Mouse (Mus musculus): ENCODE data around the gene Cenps. TPM values are rescaled to one million over a fixed set of nuclear protein-coding genes. Genes with fewer than 3 reads are reported as not detected.
"Not testable (repeated sequence)": the region's sequence is repeated elsewhere in the genome, so short reads cannot be mapped to it uniquely, and the experiment has no call there.

Gene Cenps
- polyA plus RNA-seq, 1 experiment from 2014 or later: 24.9 TPM

- ATAC-seq: no peak
- no peaks in the 10 kb centered on the region for H3K9me3 ChIP-seq (ENCODE audit: control insufficient read depth, low read length)
- H3K27me3 ChIP-seq (replicated peaks; ENCODE audit: control insufficient read depth, insufficient read depth, low read length): no peaks in the 10 kb centered on the region
- no peak overlapping the region for H3K4me3 ChIP-seq (replicated peaks; ENCODE audit: low read length)
- WGBS: 90% methylated on average over 21 of the region's 21 CpGs
- H3K4me2 ChIP-seq (ENCODE audit: low read length): no peak overlapping the region
- H3K4me1 ChIP-seq (replicated peaks; ENCODE audit: control insufficient read depth, insufficient read depth, low read length): peaks cover 7% of the 10 kb centered on the region
- H3K27ac ChIP-seq (ENCODE audit: low read length): no peak overlapping the region
- H3K9ac ChIP-seq (replicated peaks; ENCODE audit: low read depth, low read length): 0 out of 2 replicates have a peak overlapping the region, but pooled peaks have one; percentile 3
- H3K36me3 ChIP-seq (ENCODE audit: control insufficient read depth, insufficient read depth): peaks cover 2% of the 10 kb centered on the region; the same call in 1 of the 2 replicates
Measured at GRCm38 (mm10) chr4:149131789-149132565, 5.5 kb downstream of the Cenps start.

- Histone ChIP-seq H3K36me3 (ENCODE audit: control insufficient read depth, insufficient read depth) (peaks cover 2% of the 10 kb centered on the region; the same call in 1 of the 2 replicates), H3K4me3 (replicated peaks; ENCODE audit: low read length) (no peak overlapping the region), H3K4me2 (ENCODE audit: low read length) (no peak overlapping the region), H3K9ac (replicated peaks; ENCODE audit: low read depth, low read length) (no peak overlapping the region), H3K27me3 (replicated peaks; ENCODE audit: control insufficient read depth, insufficient read depth, low read length) (no peaks in the 10 kb centered on the region), H3K4me1 (replicated peaks; ENCODE audit: control insufficient read depth, insufficient read depth, low read length) (peaks cover under 1% of the 10 kb centered on the region; the same call in 1 of the 2 replicates), H3K27ac (ENCODE audit: low read length) (no peak overlapping the region), H3K9me3 (ENCODE audit: control insufficient read depth, low read length) (no peaks in the 10 kb centered on the region)
- ATAC-seq: no peak
- WGBS: 89% methylated on average over 23 of the region's 23 CpGs
Measured at GRCm38 (mm10) chr4:149131021-149131752, 6.2 kb downstream of the Cenps start.

GRCm38 (mm10) chr4:149128467-149128866 lies 9.0 kb downstream of the Cenps start:
- H3K9ac ChIP-seq (replicated peaks; ENCODE audit: low read depth, low read length): no peak overlapping the region
- H3K4me1 ChIP-seq (replicated peaks; ENCODE audit: control insufficient read depth, insufficient read depth, low read length): no peaks in the 10 kb centered on the region
- peaks cover 2% of the 10 kb centered on the region; the same call in 1 of the 2 replicates for H3K36me3 ChIP-seq (ENCODE audit: control insufficient read depth, insufficient read depth)
- ATAC-seq: no peak
- no peak overlapping the region for H3K27ac ChIP-seq (ENCODE audit: low read length)
- 87% methylated on average over 18 of the region's 18 CpGs for WGBS
- no peaks in the 10 kb centered on the region for H3K27me3 ChIP-seq (replicated peaks; ENCODE audit: control insufficient read depth, insufficient read depth, low read length)
- H3K4me2 ChIP-seq (ENCODE audit: low read length): no peak overlapping the region
- H3K9me3 ChIP-seq (ENCODE audit: control insufficient read depth, low read length): no peaks in the 10 kb centered on the region
- H3K4me3 ChIP-seq (replicated peaks; ENCODE audit: low read length): no peak overlapping the region

GRCm38 (mm10) chr4:149126663-149127062 lies 10.8 kb downstream of the Cenps start, which contains the start of gene Cort:
Gene Cort (minus strand): TSS chr4:149126763.
- H3K27me3 ChIP-seq (replicated peaks; ENCODE audit: control insufficient read depth, insufficient read depth, low read length): no peaks in the 10 kb centered on the region
- no peak within 1 kb of the TSS for H3K27ac ChIP-seq (ENCODE audit: low read length)
- H3K4me1 ChIP-seq (replicated peaks; ENCODE audit: control insufficient read depth, insufficient read depth, low read length): no peaks in the 10 kb centered on the region
- H3K9ac ChIP-seq (replicated peaks; ENCODE audit: low read depth, low read length): no peak within 1 kb of the TSS
- 73% methylated on average over 11 of the region's 11 CpGs for WGBS
- H3K4me2 ChIP-seq (ENCODE audit: low read length): no peak within 1 kb of the TSS
- ATAC-seq: no peak
- no peaks in the 10 kb centered on the region for H3K9me3 ChIP-seq (ENCODE audit: control insufficient read depth, low read length)
- peaks cover 2% of the 10 kb centered on the region; the same call in 1 of the 2 replicates for H3K36me3 ChIP-seq (ENCODE audit: control insufficient read depth, insufficient read depth)
- H3K4me3 ChIP-seq (replicated peaks; ENCODE audit: low read length): no peak within 1 kb of the TSS

GRCm38 (mm10) chr4:149126115-149126509 lies 11.3 kb downstream of the Cenps start:
- H3K4me2 ChIP-seq (ENCODE audit: low read length): no peak overlapping the region
- no peak overlapping the region for H3K4me3 ChIP-seq (replicated peaks; ENCODE audit: low read length)
- H3K27me3 ChIP-seq (replicated peaks; ENCODE audit: control insufficient read depth, insufficient read depth, low read length): no peaks in the 10 kb centered on the region
- no peaks in the 10 kb centered on the region for H3K36me3 ChIP-seq (ENCODE audit: control insufficient read depth, insufficient read depth)
- H3K4me1 ChIP-seq (replicated peaks; ENCODE audit: control insufficient read depth, insufficient read depth, low read length): no peaks in the 10 kb centered on the region
- ATAC-seq: no peak
- 82% methylated on average over 6 of the region's 6 CpGs for WGBS
- H3K9ac ChIP-seq (replicated peaks; ENCODE audit: low read depth, low read length): no peak overlapping the region
- H3K9me3 ChIP-seq (ENCODE audit: control insufficient read depth, low read length): no peaks in the 10 kb centered on the region
- no peak overlapping the region for H3K27ac ChIP-seq (ENCODE audit: low read length)

GRCm38 (mm10) chr4:149125341-149126114 lies 11.9 kb downstream of the Cenps start:
- no peak overlapping the region for H3K9ac ChIP-seq (replicated peaks; ENCODE audit: low read depth, low read length)
- H3K9me3 ChIP-seq (ENCODE audit: control insufficient read depth, low read length): no peaks in the 10 kb centered on the region
- H3K27ac ChIP-seq (ENCODE audit: low read length): no peak overlapping the region
- no peak for ATAC-seq
- no peak overlapping the region for H3K4me3 ChIP-seq (replicated peaks; ENCODE audit: low read length)
- 40% methylated on average over 11 of the region's 11 CpGs for WGBS
- no peaks in the 10 kb centered on the region for H3K36me3 ChIP-seq (ENCODE audit: control insufficient read depth, insufficient read depth)
- H3K4me2 ChIP-seq (ENCODE audit: low read length): no peak overlapping the region
- no peaks in the 10 kb centered on the region for H3K27me3 ChIP-seq (replicated peaks; ENCODE audit: control insufficient read depth, insufficient read depth, low read length)
- H3K4me1 ChIP-seq (replicated peaks; ENCODE audit: control insufficient read depth, insufficient read depth, low read length): no peaks in the 10 kb centered on the region

GRCm38 (mm10) chr4:149123432-149123831 lies 14.0 kb downstream of the Cenps start:
- no peaks in the 10 kb centered on the region for H3K4me1 ChIP-seq (replicated peaks; ENCODE audit: control insufficient read depth, insufficient read depth, low read length)
- no peaks in the 10 kb centered on the region for H3K9me3 ChIP-seq (ENCODE audit: control insufficient read depth, low read length)
- no peak overlapping the region for H3K4me2 ChIP-seq (ENCODE audit: low read length)
- no peaks in the 10 kb centered on the region for H3K36me3 ChIP-seq (ENCODE audit: control insufficient read depth, insufficient read depth)
- ATAC-seq: no peak
- H3K9ac ChIP-seq (replicated peaks; ENCODE audit: low read depth, low read length): no peak overlapping the region
- H3K27ac ChIP-seq (ENCODE audit: low read length): no peak overlapping the region
- H3K4me3 ChIP-seq (replicated peaks; ENCODE audit: low read length): no peak overlapping the region
- no peaks in the 10 kb centered on the region for H3K27me3 ChIP-seq (replicated peaks; ENCODE audit: control insufficient read depth, insufficient read depth, low read length)
- WGBS: 71% methylated on average over 5 of the region's 5 CpGs

- not testable (repeated sequence) for ATAC-seq; H3K27me3 ChIP-seq (replicated peaks; ENCODE audit: control insufficient read depth, insufficient read depth, low read length); H3K4me1 ChIP-seq (replicated peaks; ENCODE audit: control insufficient read depth, insufficient read depth, low read length); H3K4me2 ChIP-seq (ENCODE audit: low read length); H3K9me3 ChIP-seq (ENCODE audit: control insufficient read depth, low read length); H3K27ac ChIP-seq (ENCODE audit: low read length); H3K9ac ChIP-seq (replicated peaks; ENCODE audit: low read depth, low read length); H3K4me3 ChIP-seq (replicated peaks; ENCODE audit: low read length); H3K36me3 ChIP-seq (ENCODE audit: control insufficient read depth, insufficient read depth)
- WGBS: 81% methylated on average over 12 of the region's 12 CpGs
Measured at GRCm38 (mm10) chr4:149119978-149120562, 17.4 kb downstream of the Cenps start.

All from forebrain, embryonic 16.5 days (tissue).